Mouse (Mus musculus): ENCODE measurements around the gene Chst7. TPM values are rescaled to one million over a fixed set of nuclear protein-coding genes. Genes with fewer than 3 reads are reported as not detected.

The Chst7 gene
- polyA plus RNA-seq, 1 experiment: 6.3 TPM

DNA sequence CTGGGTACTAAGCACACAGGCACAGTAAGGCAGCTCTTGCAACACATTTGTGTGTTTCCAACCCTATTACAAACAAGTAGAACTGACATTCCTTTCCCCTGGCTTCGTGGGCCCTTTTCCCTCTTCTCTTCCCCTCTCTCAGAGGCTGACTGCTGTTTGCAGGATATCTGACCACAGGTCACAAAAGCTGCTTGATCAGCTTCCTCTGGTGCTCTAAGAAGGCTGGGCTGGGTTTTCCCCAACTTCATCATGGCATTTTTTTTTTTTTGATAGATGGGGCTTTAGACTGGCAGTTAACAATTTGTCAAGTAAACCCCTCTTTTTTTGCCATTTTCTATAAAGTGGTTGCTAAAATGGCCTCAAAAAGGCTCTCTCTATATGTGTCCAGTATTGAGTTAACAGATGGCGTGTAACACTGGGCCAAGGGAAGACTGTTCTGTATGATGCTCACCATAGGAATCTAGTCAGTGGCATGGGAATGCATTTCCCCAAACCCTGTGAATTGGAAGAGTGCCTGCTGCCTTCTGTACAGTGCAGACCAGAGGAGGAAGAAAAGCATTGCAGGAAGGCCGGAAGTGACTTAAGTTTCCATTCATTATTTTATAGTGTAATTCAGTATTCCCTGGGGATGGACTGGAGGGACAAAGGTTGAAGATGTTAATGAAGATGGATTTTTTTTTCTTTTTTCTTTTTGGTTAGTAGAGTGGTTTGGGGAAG is 2.6 kb downstream of the Chst7 start:
- no peaks in the 10 kb centered on the region for H3K79me2 ChIP-seq (ENCODE audit: control insufficient read depth, insufficient read depth)
- no peak overlapping the region for H3K4me3 ChIP-seq (ENCODE audit: insufficient read depth, poor library complexity, severe bottlenecking)
- no peak overlapping the region for H3ac ChIP-seq (ENCODE audit: control insufficient read depth, insufficient read length, low read depth)
- TF ChIP-seq CEBPB (IDR thresholded peaks at IDR 0.05; ENCODE audit: low read depth): no peak
- no peak for TF ChIP-seq FOSL1 (IDR thresholded peaks at IDR 0.05; ENCODE audit: insufficient read depth, low read length, poor library complexity, severe bottlenecking)
- TF ChIP-seq MYOG (IDR thresholded peaks at IDR 0.05; ENCODE audit: control insufficient read depth, extremely low read depth, insufficient read length): no peak
- TF ChIP-seq MYOD1 (IDR thresholded peaks at IDR 0.05; ENCODE audit: control insufficient read depth, insufficient read length, low read depth): no peak
- TF ChIP-seq USF1 (IDR thresholded peaks at IDR 0.05; ENCODE audit: low read depth): no peak
- no peak for TF ChIP-seq CTCF (IDR thresholded peaks at IDR 0.05; ENCODE audit: control insufficient read depth, insufficient read depth, insufficient read length)
- no peaks in the 10 kb centered on the region for H3K79me3 ChIP-seq (ENCODE audit: low read depth)
- no peaks in the 10 kb centered on the region for H3K36me3 ChIP-seq (ENCODE audit: control insufficient read depth, insufficient read depth)
- no peaks in the 10 kb centered on the region for H3K27me3 ChIP-seq (ENCODE audit: control insufficient read depth, insufficient read depth, insufficient read length)

DNA sequence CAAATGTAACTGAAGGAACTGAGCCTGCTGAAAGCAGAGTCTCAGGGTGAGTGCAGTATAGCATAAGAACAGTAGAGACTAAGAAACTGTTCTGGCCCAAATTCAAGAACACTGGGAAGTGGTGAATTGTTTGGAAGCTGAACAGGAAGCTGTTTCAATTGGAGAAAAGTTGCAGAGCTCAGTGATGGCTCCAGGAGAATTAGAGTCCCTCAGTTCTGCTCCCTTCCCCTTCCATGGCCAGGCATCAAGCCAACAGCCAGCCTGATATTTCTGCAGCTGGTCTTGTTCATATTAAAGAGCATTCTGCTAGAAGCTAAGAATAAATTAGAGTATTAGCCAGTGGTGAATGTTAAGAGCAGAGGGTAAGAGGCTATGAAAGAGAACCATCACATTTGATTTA is 7.3 kb downstream of the Chst7 start:
- no peaks in the 10 kb centered on the region for H3K36me3 ChIP-seq (ENCODE audit: control insufficient read depth, insufficient read depth)
- H3K27me3 ChIP-seq (ENCODE audit: control insufficient read depth, insufficient read depth, insufficient read length): no peaks in the 10 kb centered on the region
- H3K4me3 ChIP-seq (ENCODE audit: insufficient read depth, poor library complexity, severe bottlenecking): no peak overlapping the region
- no peaks in the 10 kb centered on the region for H3K79me2 ChIP-seq (ENCODE audit: control insufficient read depth, insufficient read depth)
- H3K79me3 ChIP-seq (ENCODE audit: low read depth): no peaks in the 10 kb centered on the region
- TF ChIP-seq MAX (IDR thresholded peaks at IDR 0.05) (no peak), USF1 (IDR thresholded peaks at IDR 0.05; ENCODE audit: low read depth) (no peak), MYOD1 (IDR thresholded peaks at IDR 0.05; ENCODE audit: control insufficient read depth, insufficient read length, low read depth) (no peak), CEBPB (IDR thresholded peaks at IDR 0.05; ENCODE audit: low read depth) (no peak), CTCF (IDR thresholded peaks at IDR 0.05; ENCODE audit: control insufficient read depth, insufficient read depth, insufficient read length) (no peak), FOSL1 (IDR thresholded peaks at IDR 0.05; ENCODE audit: insufficient read depth, low read length, poor library complexity, severe bottlenecking) (no peak), MYOG (IDR thresholded peaks at IDR 0.05; ENCODE audit: control insufficient read depth, extremely low read depth, insufficient read length) (no peak)
- no peak overlapping the region for H3ac ChIP-seq (ENCODE audit: control insufficient read depth, insufficient read length, low read depth)

DNA sequence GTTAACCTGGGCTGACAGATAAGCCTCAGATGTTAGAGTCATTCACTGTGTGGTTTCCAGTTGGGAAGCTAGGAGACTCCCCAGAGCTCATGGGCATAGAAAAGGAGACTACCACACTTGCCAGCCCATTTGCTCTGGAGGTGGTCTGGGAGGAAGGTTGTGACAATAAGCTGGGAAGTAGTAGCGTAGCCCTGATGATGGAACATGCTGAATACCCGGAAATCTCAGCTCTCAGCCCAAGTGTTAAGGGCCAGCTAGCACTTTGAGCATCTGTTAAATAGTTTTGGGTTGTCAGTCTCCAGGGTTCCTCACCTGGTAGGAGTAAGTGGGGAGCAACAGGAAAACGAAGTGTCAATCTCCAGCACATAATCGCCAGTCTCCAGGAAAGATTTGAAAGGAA is 10.8 kb downstream of the Chst7 start:
- Histone ChIP-seq H3K4me3 (ENCODE audit: insufficient read depth, poor library complexity, severe bottlenecking) (no peak overlapping the region), H3K79me2 (ENCODE audit: control insufficient read depth, insufficient read depth) (no peaks in the 10 kb centered on the region), H3K27me3 (ENCODE audit: control insufficient read depth, insufficient read depth, insufficient read length) (no peaks in the 10 kb centered on the region), H3K79me3 (ENCODE audit: low read depth) (no peaks in the 10 kb centered on the region), H3K36me3 (ENCODE audit: control insufficient read depth, insufficient read depth) (no peaks in the 10 kb centered on the region), H3ac (ENCODE audit: control insufficient read depth, insufficient read length, low read depth) (no peak overlapping the region)
- TF ChIP-seq CTCF (IDR thresholded peaks at IDR 0.05; ENCODE audit: control insufficient read depth, insufficient read depth, insufficient read length) (no peak), CEBPB (IDR thresholded peaks at IDR 0.05; ENCODE audit: low read depth) (no peak), FOSL1 (IDR thresholded peaks at IDR 0.05; ENCODE audit: insufficient read depth, low read length, poor library complexity, severe bottlenecking) (no peak), USF1 (IDR thresholded peaks at IDR 0.05; ENCODE audit: low read depth) (no peak), MYOG (IDR thresholded peaks at IDR 0.05; ENCODE audit: control insufficient read depth, extremely low read depth, insufficient read length) (no peak), MAX (IDR thresholded peaks at IDR 0.05) (no peak), MYOD1 (IDR thresholded peaks at IDR 0.05; ENCODE audit: control insufficient read depth, insufficient read length, low read depth) (no peak)

DNA sequence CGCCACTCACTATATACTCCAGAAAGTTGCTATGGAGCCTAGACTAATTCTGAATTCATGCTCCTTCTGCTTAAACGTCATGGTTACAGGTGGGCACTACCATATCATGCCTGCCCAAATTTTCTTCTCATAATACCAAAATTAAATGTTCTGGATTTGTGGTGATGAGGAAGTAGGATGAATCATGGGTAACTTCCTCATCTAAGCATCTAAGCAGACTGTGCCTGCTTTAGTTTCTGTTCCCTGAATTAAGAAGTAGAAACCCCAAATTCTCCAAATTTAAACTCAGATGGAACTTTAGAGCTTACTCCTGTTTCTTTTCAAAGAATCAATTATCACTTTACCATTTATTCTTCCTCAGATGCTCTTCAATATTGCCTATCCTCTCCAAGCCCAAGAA is 58.4 kb downstream of the Chst7 start:
- no peaks in the 10 kb centered on the region for H3K27me3 ChIP-seq (ENCODE audit: control insufficient read depth, insufficient read depth, insufficient read length)
- H3K79me3 ChIP-seq (ENCODE audit: low read depth): no peaks in the 10 kb centered on the region
- TF ChIP-seq USF1 (IDR thresholded peaks at IDR 0.05; ENCODE audit: low read depth): no peak
- no peak for TF ChIP-seq MYOG (IDR thresholded peaks at IDR 0.05; ENCODE audit: control insufficient read depth, extremely low read depth, insufficient read length)
- no peak for TF ChIP-seq FOSL1 (IDR thresholded peaks at IDR 0.05; ENCODE audit: insufficient read depth, low read length, poor library complexity, severe bottlenecking)
- TF ChIP-seq MAX (IDR thresholded peaks at IDR 0.05): no peak
- no peak for TF ChIP-seq MYOD1 (IDR thresholded peaks at IDR 0.05; ENCODE audit: control insufficient read depth, insufficient read length, low read depth)
- TF ChIP-seq CTCF (IDR thresholded peaks at IDR 0.05; ENCODE audit: control insufficient read depth, insufficient read depth, insufficient read length): no peak
- no peak for TF ChIP-seq CEBPB (IDR thresholded peaks at IDR 0.05; ENCODE audit: low read depth)
- H3K36me3 ChIP-seq (ENCODE audit: control insufficient read depth, insufficient read depth): no peaks in the 10 kb centered on the region
- H3K79me2 ChIP-seq (ENCODE audit: control insufficient read depth, insufficient read depth): no peaks in the 10 kb centered on the region
- H3ac ChIP-seq (ENCODE audit: control insufficient read depth, insufficient read length, low read depth): no peak overlapping the region
- no peak overlapping the region for H3K4me3 ChIP-seq (ENCODE audit: insufficient read depth, poor library complexity, severe bottlenecking)

DNA sequence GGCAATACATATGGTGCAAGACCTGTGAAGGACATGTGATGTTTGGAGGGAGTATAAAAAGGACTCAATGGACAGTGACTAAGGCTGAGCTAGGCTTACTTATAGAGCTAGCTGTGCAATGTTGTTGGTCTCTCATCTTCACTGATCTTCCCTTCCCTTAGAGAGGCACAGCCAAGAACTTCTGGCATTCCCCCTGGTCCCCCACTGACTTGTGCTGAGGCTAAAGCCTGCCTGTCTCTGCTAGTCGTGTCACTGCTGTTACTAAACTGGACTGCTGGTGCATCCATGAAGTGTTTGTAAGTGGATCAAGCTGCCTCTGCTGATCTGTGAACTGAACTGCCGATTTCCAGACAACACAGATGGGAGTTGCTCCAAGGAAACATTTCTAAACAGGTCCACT is 66.1 kb downstream of the Chst7 start:
- no peak for TF ChIP-seq USF1 (IDR thresholded peaks at IDR 0.05; ENCODE audit: low read depth)
- TF ChIP-seq CTCF (IDR thresholded peaks at IDR 0.05; ENCODE audit: control insufficient read depth, insufficient read depth, insufficient read length): no peak
- no peak for TF ChIP-seq CEBPB (IDR thresholded peaks at IDR 0.05; ENCODE audit: low read depth)
- TF ChIP-seq MYOG (IDR thresholded peaks at IDR 0.05; ENCODE audit: control insufficient read depth, extremely low read depth, insufficient read length): no peak
- no peak for TF ChIP-seq MYOD1 (IDR thresholded peaks at IDR 0.05; ENCODE audit: control insufficient read depth, insufficient read length, low read depth)

More for the DNA sequence above, 66.1 kb downstream of the Chst7 start:
- H3K27me3 ChIP-seq (ENCODE audit: control insufficient read depth, insufficient read depth, insufficient read length): no peaks in the 10 kb centered on the region
- H3ac ChIP-seq (ENCODE audit: control insufficient read depth, insufficient read length, low read depth): no peak overlapping the region
- H3K79me2 ChIP-seq (ENCODE audit: control insufficient read depth, insufficient read depth): no peaks in the 10 kb centered on the region
- no peaks in the 10 kb centered on the region for H3K79me3 ChIP-seq (ENCODE audit: low read depth)
- no peaks in the 10 kb centered on the region for H3K36me3 ChIP-seq (ENCODE audit: control insufficient read depth, insufficient read depth)
- no peak overlapping the region for H3K4me3 ChIP-seq (ENCODE audit: insufficient read depth, poor library complexity, severe bottlenecking)
